Mouse (Mus musculus) left cerebral cortex, adult 11 months (tissue): ENCODE measurements at regions not wholly inside any gene's neighbourhood (a gene's known extent, or its start where the extent isn't known, plus 50 kb on each side); places are given as distances from the start of the nearest gene placed in this dataset.
"Not testable (repeated sequence)": the region's sequence is repeated elsewhere in the genome, so short reads cannot be mapped to it uniquely, and the experiment has no call there.

Experiments
- DNase-seq: peaks from one replicate; pipeline ENCODE4 v3.0.0; 2022; ENCODE audit warnings: low spot score

DNA sequence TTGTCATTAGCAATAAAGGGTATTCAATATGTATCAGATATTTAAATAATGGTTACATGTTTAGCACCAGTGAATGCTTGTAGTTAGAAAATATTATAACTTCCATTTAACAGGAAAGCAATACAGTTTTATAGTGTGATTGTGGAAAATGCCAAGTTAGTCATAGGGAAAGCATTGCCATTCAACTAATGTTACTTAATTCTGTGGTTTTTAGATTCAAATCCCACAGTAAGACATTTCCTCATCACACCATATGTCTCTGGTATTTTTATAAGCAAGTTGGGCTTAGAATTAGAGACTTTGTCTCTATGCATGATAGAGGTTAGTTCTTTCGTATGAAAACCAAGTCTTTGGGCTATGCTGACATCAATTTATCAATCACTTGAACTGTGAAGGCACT is 133.0 kb downstream of the Prr30 start:
- no peak for DNase-seq

DNA sequence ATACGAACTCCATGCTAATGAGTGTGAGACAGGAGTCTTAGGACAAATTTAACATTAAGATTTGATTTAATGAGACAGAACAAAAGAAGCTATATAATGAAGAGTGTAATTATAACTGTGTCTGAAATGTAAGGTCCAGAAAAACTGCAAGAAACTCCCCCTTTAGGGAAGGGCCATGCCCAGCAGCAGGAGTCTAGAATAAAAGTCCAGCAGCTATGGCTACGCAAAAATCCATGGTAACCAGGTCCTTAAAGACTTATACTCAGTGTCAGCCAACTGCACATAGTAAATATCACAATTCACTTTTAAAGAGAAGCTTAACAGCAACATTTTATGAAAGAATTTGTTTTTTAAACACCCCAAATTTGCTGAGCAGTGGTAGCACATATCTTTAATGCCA is 143.3 kb downstream of the Prr30 start:
- no peak for DNase-seq

DNA sequence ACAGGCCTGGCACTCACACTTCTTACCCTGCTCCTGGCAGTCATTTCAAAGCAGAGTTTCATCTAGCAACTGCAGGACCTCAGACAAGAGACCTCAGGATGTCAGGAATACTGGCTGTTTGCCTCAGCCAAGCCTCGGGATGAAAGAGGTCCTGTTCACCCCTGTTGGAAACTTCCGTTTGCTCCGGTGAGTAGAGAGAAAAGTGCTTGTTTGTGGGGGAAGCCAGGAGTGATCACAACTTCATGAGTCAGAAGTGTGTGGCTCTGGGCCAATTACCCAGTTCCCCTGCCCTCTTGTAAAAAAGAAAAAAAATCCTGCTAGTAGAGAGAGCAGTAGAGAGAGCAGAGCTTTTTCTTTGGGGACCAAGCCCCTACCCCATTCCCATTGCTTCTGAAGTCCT is 144.2 kb downstream of the Prr30 start:
- DNase-seq = peak; percentile 2

DNA sequence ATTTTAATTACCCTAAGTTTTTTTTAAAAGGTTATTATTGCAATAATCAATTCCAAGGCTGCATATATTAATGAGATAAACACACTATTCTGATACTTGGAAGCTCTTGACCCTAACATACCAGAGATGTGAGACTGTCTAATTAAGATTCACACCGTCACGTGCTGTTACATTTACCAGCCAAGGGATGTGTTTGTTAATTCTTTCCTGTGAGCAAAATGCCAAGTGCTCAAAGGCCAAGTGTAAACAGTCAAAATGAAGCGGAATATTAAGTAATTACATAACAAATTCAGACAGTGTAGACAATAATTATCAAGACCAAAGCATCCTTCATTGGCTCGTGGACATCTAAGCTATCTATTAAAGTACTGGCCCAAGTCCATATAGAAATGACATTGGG is 145.3 kb downstream of the Prr30 start:
- DNase-seq = no peak

- DNase-seq = no peak
These were observed 147.4 kb downstream of the Prr30 start for GRCm38 (mm10) chr14:101052760-101053159.

DNA sequence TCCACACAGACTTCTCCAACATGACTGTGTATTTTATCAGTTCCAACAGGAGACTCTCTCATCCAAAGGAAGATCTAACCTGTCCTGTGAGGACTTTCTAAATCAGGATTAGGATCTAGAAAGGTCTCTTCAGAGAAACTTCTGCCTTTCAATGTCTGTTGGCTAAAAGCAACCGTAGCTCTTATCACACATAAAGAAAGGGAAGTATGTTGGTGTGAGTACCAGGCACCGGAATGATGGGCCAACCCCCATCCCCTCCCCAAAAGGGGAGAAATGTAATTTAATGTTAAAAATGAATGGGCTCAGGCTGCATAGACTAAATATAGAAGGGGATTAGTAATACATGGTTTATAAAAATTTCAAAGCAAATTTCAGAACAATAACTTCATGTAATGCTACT is 149.9 kb downstream of the Prr30 start:
- DNase-seq = no peak

DNA sequence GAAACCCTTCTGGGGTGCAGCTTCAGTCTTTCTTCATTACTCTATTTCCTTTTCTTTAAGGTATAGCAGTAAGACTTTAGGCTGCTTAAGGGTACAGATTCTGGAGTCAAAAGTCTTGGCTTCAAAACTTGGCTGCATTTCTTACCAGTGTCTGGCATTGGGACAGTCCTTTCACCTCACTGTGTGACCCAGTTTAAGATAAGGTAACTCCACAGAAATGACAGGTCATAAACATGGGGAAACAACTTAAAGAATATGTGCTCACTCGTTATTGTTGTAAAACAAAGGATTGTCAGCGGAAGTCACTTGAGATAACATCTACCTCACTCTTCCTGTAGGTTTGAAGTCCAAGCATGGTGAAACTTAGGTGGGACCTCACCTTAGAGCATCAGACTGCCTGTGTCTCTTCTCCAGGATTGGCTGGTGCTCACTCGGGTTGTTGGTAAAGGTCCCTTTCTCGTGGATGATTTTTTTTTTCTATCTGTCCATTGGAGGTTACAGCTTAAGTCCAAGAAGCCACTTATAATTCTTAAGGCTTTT is 150.4 kb downstream of the Prr30 start:
- no peak for DNase-seq

DNA sequence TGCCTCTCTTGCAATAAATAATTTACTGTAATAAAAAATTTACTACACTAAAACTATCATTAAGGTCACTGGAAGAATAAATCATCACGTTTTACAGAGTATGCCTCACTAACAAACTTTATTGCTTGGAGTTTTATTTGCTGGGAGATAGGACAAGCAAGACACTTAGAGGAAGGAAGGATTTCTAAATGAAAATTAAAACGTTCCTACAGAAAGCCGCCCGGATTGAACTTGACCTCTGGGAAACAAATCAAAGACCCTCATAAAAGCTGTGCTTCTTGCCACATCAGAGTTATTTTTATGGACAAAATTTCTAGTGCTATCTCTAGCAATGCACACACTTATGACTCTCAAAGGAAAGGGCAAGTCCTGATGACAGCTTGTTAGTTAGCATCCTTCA is 156.6 kb downstream of the Prr30 start:
- no peak for DNase-seq

GRCm38 (mm10) chr14:101001070-101001469 is 199.1 kb downstream of the Prr30 start:
- no peak for DNase-seq

- no peak for DNase-seq
These were observed 219.4 kb downstream of the Prr30 start for GRCm38 (mm10) chr14:100980754-100981153.

DNA sequence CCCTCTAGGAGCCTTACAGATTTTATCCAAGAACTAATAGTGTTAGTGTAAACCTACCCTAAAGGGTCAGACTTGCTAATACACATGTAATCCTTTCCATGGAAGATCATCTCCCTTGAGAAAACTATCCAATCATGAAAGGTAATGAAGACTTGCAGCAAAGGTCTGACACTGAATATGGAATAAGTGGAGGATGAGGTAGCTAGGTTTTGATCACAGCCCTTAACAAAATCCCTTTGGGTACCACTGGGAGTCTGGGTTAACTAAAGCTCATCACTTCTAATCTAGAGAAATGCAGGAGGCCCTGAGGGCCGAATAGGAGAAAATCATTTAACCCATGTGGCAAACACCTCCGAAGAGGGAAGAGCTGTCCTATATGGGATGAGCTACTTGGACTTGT is 221.6 kb downstream of the Prr30 start:
- no peak for DNase-seq

DNA sequence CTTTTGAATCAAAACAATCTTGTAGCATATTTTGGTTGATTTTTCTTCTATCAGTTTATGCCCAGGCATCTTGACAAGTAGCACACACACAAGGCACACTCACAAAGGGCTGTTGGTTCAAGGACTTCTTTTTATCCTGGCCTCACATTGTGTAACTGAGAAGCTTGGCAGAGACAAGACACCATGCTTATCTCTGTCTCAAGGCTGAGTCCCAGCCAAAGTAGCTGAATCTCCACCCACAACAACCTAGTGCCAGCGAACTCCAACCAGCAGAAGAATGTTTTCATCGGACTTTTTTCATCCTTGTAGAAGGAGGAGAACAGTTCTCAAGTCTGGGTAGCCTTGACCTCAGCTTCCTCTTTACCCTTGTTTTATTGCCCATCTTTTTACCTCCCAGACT is 229.2 kb downstream of the Prr30 start:
- no peak for DNase-seq

- DNase-seq = no peak
These were observed 239.9 kb downstream of the Prr30 start for GRCm38 (mm10) chr14:100960198-100960597.

DNA sequence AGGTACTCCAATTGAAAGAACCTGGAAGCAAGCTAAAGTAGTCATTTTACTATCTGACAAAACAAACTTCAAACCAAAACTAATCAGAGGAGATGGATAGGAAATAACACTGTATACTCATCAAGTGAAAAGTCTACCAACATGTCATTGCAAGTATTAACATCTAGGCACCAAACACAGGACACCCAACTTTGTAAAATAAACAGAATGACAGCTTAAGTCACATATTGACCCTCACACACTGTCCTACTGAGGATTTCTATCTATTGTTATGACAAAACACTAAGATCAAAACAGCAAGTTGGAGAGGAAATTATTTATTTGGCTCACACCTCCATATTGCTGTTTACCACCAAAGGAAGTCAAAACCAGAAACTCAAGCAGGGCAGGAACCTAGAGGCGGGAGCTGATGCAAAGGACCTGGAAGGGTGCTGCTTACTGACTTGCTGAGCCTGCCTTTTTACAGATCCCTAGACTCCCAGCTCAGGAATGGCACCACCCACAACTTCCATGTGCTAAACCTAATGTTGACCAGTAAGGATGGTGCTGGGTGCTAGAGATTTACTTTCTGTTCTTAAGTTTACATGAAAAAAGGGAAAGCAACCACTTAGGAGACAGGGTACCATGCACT is 244.2 kb downstream of the Prr30 start:
- no peak for DNase-seq

- no peak for DNase-seq
These were observed 249.4 kb downstream of the Prr30 start for GRCm38 (mm10) chr14:100950681-100951119.

DNA sequence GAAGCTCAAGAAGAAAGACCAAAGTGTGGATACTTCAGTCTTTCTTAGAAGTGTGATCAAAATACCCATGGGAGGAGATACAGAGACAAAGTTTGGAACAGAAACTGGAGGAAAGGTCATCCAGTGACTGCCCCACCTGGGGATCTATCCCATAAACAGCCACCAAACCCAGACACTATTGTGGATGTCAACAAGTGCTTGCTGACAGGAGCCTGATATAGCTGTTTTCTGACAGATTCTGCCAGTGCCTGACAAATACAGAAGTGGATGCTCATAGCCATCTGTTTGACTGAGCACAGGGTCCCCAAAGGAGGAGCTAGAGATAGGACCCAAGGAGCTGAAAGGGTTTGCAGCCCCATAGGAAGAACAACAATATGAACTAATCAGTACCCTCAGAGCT is 252.5 kb downstream of the Prr30 start:
- DNase-seq = not testable (repeated sequence)

- DNase-seq = no peak
These were observed 262.7 kb downstream of the Prr30 start for GRCm38 (mm10) chr14:100937358-100937887.

DNA sequence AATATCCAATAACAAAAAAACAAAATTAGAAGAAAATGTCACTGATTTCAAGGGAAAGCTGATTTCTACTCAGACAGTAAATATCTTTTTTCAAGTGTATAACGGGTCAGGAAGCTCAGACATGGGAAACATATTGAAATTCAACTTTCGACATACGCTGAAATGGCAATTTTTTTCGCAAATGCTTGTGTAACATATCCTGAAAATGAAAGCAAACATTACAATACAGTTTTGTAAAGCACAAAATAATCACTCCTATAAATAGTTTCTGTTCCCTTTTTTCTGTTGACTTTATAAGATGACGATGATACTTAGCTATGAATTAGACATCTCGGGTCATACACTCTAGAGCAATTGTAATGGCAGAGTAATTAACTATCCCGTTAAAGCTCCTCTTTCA is 265.6 kb downstream of the Prr30 start:
- no peak for DNase-seq

DNA sequence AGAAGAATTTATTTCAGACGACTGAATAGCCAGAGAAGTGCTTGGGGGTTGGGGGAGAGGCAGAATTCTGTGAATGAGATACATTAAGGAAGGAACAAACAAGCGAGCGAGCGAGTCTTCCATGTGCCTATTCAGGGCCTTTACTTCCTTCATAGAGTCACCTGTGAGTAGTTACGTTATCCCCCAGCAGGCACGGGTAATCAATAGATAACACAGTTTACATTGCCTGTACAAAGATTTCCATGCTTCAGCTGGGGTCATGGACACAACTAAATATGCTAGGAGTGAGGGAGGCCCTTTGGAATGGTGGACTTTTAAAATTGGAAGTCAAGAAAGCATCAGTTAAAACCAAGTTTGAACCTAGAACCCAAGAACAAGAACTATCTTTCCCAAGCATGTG is 275.2 kb downstream of the Prr30 start:
- no peak for DNase-seq

- no peak for DNase-seq
These were observed 299.9 kb downstream of the Prr30 start for GRCm38 (mm10) chr14:100900221-100900620.

DNA sequence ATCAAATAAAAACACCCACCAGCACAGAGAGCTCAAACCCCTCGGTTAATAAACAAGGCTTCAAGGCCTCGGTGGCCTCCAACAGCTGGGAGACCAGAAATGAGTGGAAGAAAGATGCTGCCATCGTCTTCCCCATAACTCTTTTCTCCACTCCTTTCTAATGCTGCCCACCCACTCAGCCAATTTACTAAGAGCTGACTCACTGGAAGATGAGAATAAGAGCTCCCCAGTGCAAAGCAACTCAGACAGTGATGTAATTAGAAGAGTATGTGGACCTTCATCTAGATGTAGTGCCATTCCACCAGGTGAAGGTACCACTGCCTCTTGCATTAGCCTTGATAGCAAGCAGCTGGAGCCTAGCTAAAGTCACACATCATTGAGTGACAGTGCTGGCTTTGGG is 301.1 kb downstream of the Prr30 start:
- no peak for DNase-seq

DNA sequence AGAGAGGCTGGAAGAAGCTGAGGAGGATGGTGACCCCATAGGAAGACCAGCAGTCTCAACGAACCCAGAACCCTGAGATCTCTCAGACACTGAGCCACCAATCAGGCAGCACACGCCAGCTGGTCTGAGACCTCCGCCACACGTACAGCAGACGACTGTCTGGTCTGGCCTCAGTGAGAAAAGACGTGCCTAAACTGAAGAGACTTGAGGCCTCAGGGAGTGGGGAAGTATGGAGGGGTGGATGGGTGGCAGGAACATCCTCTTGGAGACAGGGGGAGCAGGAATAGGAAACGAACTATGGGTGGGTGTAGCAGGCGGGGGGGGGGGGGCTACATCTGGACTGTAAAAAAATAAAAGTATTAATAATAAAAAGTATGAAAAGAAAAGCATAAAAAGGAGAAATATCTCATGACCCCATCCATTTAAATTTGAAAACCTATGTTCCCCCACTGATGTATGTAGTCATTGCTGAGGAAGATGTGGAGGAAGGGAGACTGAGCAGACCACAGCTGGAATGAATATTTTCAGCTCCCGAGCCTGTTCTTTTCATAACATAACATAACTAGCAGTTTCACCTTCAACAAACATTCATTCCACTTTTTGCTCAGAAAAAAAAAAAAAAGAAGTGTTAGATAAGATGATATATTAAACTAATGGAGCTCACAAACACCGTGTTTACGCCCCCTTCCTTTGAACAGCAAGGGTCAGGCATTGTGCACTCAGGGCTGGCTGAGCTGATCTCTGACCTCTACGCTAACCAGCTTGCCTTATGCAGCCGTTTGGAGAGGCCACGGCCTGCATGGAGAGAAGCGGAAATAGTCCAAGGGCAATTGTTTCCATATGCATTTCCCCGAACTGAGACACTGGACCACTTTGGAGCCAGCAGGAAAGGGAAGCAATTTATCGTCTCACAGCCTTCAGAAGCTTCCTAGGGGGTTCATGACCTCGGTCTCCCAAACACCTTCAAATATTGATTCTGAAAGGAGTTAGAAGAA is 310.7 kb downstream of the Prr30 start:
- DNase-seq = no peak

- DNase-seq = no peak
These were observed 317.0 kb downstream of the Prr30 start for GRCm38 (mm10) chr14:100883115-100883514.
